Mouse (Mus musculus) erythroblast, embryonic 14.5 days (primary cell): ENCODE data around the gene Fry.

ENCODE experiments used
- GATA1 ChIP-seq: IDR thresholded peaks from 2 replicates; pipeline ENCODE4 v1.6.1; 2012; ENCODE audit warnings: low read length, inconsistent platforms, mixed read lengths
- TAL1 ChIP-seq: IDR thresholded peaks from 3 replicates; pipeline ENCODE4 v1.6.1; 2012; ENCODE audit warnings: low read length, inconsistent platforms, mixed read lengths

DNA sequence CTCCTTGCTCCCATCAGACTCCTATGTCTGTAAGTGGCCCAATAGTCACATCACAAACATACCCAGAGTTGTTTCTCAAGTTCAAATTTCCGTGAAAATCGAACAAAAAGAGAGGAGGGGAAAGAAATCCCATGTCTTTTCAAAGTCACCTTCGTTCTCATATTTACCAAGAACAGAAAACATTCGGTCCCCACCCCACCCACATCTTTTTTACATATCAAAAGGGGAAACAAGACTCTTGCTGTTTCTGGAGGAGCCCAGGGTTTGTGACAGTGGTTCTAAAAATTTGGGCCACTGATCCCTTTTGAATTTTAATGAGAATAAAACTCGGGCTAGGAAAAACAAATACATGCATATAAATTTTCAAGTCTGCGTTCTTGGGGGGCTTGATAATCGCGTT, 7.2 kb upstream of the Fry start:
- no peak for TF ChIP-seq GATA1
- TF ChIP-seq TAL1 = no peak
